Mouse (Mus musculus) hindbrain, embryonic 10.5 days (tissue): ENCODE measurements around the gene Gpr26. TPM values are rescaled to one million over a fixed set of nuclear protein-coding genes. Genes with fewer than 3 reads are reported as not detected.
A peak's percentile ranks its signal among the peaks of the same experiment; 100 is the strongest.

ENCODE experiments used
- DNase-seq: peaks from one replicate; pipeline ENCODE4 v3.0.0-alpha.2; 2017; ENCODE audit warnings: low spot score
- H3K27ac ChIP-seq: fragments of 300-500 bp; sonication (generic); 2 replicates; pipeline ENCODE4 v1.5.1; 2016; ENCODE audit warnings: mild to moderate bottlenecking, moderate library complexity
- H3K27me3 ChIP-seq: fragments of 300-500 bp; sonication (generic); 2 replicates; pipeline ENCODE4 v1.6.1; 2016; ENCODE audit warnings: mild to moderate bottlenecking; ENCODE audit not compliant: poor library complexity, insufficient read depth, severe bottlenecking
- H3K36me3 ChIP-seq: fragments of 300-500 bp; sonication (generic); 2 replicates; pipeline ENCODE4 v1.6.1; 2016; ENCODE audit warnings: mild to moderate bottlenecking, moderate library complexity
- H3K4me1 ChIP-seq: fragments of 300-500 bp; sonication (generic); replicated peaks from 2 replicates; pipeline ENCODE4 v1.6.1; 2016; ENCODE audit warnings: mild to moderate bottlenecking
- H3K4me3 ChIP-seq: fragments of 300-500 bp; sonication (generic); 2 replicates; pipeline ENCODE4 v1.5.1; 2016; ENCODE audit warnings: mild to moderate bottlenecking, moderate library complexity
- H3K9me3 ChIP-seq: fragments of 300-500 bp; sonication (generic); 2 replicates; pipeline ENCODE4 v1.6.1; 2016; ENCODE audit warnings: mild to moderate bottlenecking, moderate library complexity
- WGBS: fragments of 180-500 bp; shearing (Covaris S2); methylation state at CpG from one replicate; pipeline ENCODE4 v1.1.7; 2016; 5-methylcytosine and 5-hydroxymethylcytosine counted together
- polyA plus RNA-seq: library from polyadenylated mRNA; unstranded; fragments of >200 nt; fragmentation: Nextera tagmentation; extraction: Ambion mirVana; gene quantifications from 2 replicates; pipeline ENCODE4 v1.2.1, GENCODE M21; 2016

The Gpr26 gene
- polyA plus RNA-seq, 1 experiment from 2014 or later: 0.07 TPM

GRCm38 (mm10) chr7:131989056-131989455 lies 22.8 kb downstream of the Gpr26 start:
- no peak for DNase-seq
- Histone ChIP-seq H3K9me3 (no peaks in the 10 kb centered on the region), H3K27me3 (no peaks in the 10 kb centered on the region), H3K4me3 (no peak overlapping the region), H3K36me3 (no peaks in the 10 kb centered on the region), H3K27ac (no peak overlapping the region), H3K4me1 (peaks cover 7% of the 10 kb centered on the region; the same call in 1 of the 2 replicates)
- WGBS: 38% methylated on average over 6 of the region's 6 CpGs

- H3K4me3 ChIP-seq: no peak overlapping the region
- 60% methylated on average over 1 of the region's 1 CpGs for WGBS
- H3K27me3 ChIP-seq: no peaks in the 10 kb centered on the region
- peaks cover 4% of the 10 kb centered on the region; the same call in 1 of the 2 replicates for H3K9me3 ChIP-seq
- DNase-seq: no peak
- H3K27ac ChIP-seq: no peak overlapping the region
- H3K4me1 ChIP-seq: peaks cover 7% of the 10 kb centered on the region; the same call in 1 of the 2 replicates
- no peaks in the 10 kb centered on the region for H3K36me3 ChIP-seq
Observed at GRCm38 (mm10) chr7:131992226-131992625, 26.0 kb downstream of the Gpr26 start.

- 65% methylated on average over 3 of the region's 3 CpGs for WGBS
- Histone ChIP-seq H3K4me3 (no peak overlapping the region), H3K27me3 (no peaks in the 10 kb centered on the region), H3K27ac (no peak overlapping the region), H3K4me1 (peaks cover 7% of the 10 kb centered on the region; the same call in 1 of the 2 replicates), H3K9me3 (peaks cover 4% of the 10 kb centered on the region; the same call in 1 of the 2 replicates), H3K36me3 (no peaks in the 10 kb centered on the region)
- DNase-seq: no peak
Observed at GRCm38 (mm10) chr7:131992873-131993272, 26.6 kb downstream of the Gpr26 start.

DNA sequence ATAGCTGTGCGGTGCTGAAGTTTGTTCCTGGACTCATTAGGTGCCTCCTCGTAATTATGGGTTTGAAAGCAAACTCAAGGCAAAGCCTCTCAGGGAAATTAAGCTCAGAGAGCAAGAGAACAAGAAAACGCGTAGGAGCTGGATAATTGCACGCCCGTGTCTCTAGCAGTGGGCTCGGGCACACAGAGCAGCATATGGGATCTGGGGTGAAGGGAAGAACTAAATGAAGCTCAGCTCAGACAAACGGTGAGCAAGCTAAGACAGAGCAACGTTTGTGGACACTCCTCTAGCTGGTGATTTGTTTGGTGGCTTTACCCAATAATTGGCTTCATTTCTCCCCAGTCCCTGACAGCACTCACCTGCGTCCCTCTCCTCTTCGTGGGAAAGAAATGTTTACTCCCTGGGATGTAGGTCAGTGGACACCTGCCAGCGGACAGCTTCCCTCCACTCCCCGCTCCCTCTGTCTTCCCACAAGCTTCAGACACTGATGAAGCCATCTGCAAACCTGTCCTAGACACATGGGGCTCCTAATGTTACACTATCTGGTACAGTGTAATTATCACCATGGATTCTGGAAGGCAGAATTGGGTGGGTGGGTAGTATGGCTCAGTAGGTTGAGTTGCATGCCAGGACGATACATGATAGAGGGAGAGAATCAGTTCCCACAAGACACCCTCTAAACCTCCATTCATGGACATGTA lies 39.9 kb downstream of the Gpr26 start:
- Histone ChIP-seq H3K27ac (no peak overlapping the region), H3K9me3 (no peaks in the 10 kb centered on the region), H3K4me3 (no peak overlapping the region), H3K36me3 (no peaks in the 10 kb centered on the region), H3K4me1 (no peaks in the 10 kb centered on the region), H3K27me3 (no peaks in the 10 kb centered on the region)
- no peak for DNase-seq
- WGBS: 85% methylated on average over 14 of the region's 14 CpGs

DNA sequence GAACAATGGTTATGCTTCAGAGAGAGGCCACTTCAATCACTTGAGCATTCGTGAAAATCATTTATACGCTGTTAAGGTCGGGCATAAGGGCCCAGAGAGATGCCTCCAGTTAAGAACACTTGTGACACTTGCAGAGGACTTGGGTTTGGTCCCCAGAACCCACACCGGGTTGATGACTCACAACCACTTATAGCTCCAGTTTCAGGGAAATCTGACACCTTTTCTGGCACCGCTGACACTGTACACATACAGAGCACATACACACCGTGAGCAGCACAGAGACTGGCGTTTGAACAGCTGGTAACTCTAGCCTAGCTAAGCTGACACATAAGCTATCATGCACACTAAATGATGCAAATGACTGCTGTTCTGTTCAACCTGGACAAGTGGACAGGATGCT lies 42.7 kb downstream of the Gpr26 start:
- Histone ChIP-seq H3K27ac (no peak overlapping the region), H3K4me1 (peaks cover 18% of the 10 kb centered on the region), H3K4me3 (no peak overlapping the region), H3K27me3 (no peaks in the 10 kb centered on the region), H3K9me3 (no peaks in the 10 kb centered on the region), H3K36me3 (no peaks in the 10 kb centered on the region)
- DNase-seq: no peak
- WGBS: 86% methylated on average over 7 of the region's 7 CpGs

DNA sequence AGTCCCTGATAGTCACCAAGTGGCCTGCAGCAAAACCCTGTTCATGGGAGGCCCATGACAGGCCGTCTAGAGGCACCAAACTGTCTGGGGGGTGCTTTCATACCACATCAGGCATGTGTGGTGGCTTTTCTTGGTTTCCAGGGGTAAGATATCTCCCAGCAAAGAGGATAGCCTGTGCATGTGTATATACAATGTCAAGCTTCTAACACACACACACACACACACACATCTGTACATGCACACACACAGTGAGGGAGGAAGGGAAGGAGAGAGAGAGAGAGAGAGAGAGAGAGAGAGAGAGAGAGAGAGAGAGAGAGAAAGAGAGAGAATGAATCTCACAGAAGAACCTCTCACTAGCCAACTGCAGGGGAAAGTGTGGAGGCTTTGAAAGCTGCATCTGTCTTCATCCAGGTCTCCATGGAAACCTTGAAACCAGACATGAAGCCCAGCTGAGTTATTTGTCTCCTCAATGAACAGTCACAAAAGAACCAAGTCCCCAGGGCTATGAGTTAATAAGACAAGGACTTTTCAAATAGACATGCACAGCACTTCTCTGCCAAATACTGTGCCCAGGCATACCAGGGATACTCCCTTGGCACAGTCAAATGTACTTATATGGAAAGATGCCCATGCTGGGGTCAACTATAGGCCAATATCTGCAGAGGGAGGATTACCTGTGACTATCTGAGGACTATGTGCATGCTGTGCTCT lies 46.9 kb downstream of the Gpr26 start:
- Histone ChIP-seq H3K27me3 (no peaks in the 10 kb centered on the region), H3K9me3 (no peaks in the 10 kb centered on the region), H3K27ac (peak overlapping the region; percentile 45; the same call in 1 of the 2 replicates), H3K4me3 (no peak overlapping the region), H3K4me1 (peaks cover 32% of the 10 kb centered on the region), H3K36me3 (no peaks in the 10 kb centered on the region)
- no peak for DNase-seq
- 39% methylated on average over 1 of the region's 1 CpGs for WGBS

- no peaks in the 10 kb centered on the region for H3K27me3 ChIP-seq
- H3K4me3 ChIP-seq: no peak overlapping the region
- no peaks in the 10 kb centered on the region for H3K9me3 ChIP-seq
- WGBS: 83% methylated on average over 5 of the region's 5 CpGs
- peaks cover 32% of the 10 kb centered on the region for H3K4me1 ChIP-seq
- no peak overlapping the region for H3K27ac ChIP-seq
- DNase-seq: no peak
- H3K36me3 ChIP-seq: no peaks in the 10 kb centered on the region
Observed at GRCm38 (mm10) chr7:132013970-132014369, 47.7 kb downstream of the Gpr26 start.

DNA sequence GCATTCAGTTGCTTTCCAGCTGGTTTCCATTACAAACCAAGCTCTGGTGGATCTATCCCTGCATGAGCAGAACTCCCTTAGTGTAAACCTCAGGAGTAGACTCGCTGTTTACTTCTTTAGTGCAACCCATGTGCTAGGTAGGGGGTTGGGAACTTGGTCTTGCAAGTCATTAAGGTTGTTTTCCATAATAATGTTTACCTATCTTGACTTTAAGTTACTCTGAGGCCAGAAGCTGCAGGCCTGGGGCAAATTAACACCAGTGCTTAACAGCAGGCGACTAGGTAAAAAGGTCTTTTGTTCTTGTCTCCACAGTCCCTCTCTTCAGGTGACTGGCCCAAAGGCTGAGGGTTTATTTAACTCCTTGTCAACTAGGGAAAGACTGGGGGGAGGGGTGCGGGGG lies 48.9 kb downstream of the Gpr26 start:
- DNase-seq: peak; percentile 18
- WGBS: 10% methylated on average over 3 of the region's 3 CpGs
- no peaks in the 10 kb centered on the region for H3K36me3 ChIP-seq

GRCm38 (mm10) chr7:132015933-132016332 lies 49.7 kb downstream of the Gpr26 start:
- no peaks in the 10 kb centered on the region for H3K9me3 ChIP-seq
- no peak for DNase-seq
- WGBS: 76% methylated on average over 3 of the region's 3 CpGs
- H3K27ac ChIP-seq: no peak overlapping the region
- H3K36me3 ChIP-seq: no peaks in the 10 kb centered on the region
- H3K4me1 ChIP-seq: peaks cover 32% of the 10 kb centered on the region
- H3K4me3 ChIP-seq: no peak overlapping the region
- H3K27me3 ChIP-seq: no peaks in the 10 kb centered on the region

More for the DNA sequence above, 48.9 kb downstream of the Gpr26 start:
- H3K9me3 ChIP-seq: no peaks in the 10 kb centered on the region
- H3K27me3 ChIP-seq: no peaks in the 10 kb centered on the region
- peaks cover 32% of the 10 kb centered on the region for H3K4me1 ChIP-seq
- no peak overlapping the region for H3K4me3 ChIP-seq
- H3K27ac ChIP-seq: no peak overlapping the region

- no peak for DNase-seq
Observed at GRCm38 (mm10) chr7:132025591-132025990, 59.3 kb downstream of the Gpr26 start.

DNA sequence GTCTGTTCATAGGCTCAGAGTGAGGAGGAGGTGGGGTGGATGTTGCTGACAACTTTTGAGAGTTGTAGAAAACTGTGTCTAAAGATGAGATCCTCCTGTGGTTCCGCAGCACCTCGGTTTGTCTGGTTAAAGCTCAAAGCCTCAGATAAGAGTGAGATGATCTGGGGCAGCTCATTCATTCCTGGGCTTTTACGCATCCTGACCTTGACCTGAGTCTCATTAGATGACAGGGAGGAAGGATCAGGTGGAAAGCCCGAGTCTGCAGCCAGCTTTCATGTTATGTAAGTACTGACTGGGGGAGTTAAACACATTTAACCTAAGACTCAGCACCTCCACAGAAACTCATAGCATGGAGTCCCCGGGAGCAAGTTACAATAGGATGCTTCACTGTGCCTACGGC lies 60.4 kb downstream of the Gpr26 start:
- H3K36me3 ChIP-seq: no peaks in the 10 kb centered on the region
- 79% methylated on average over 6 of the region's 6 CpGs for WGBS
- H3K4me3 ChIP-seq: no peak overlapping the region
- H3K27ac ChIP-seq: no peak overlapping the region
- 0 out of 2 replicates have a peak, but pooled peaks cover 13% of the 10 kb centered on the region for H3K27me3 ChIP-seq
- H3K4me1 ChIP-seq: 0 out of 2 replicates have a peak, but pooled peaks cover 8% of the 10 kb centered on the region
- H3K9me3 ChIP-seq: no peaks in the 10 kb centered on the region
- no peak for DNase-seq

More at GRCm38 (mm10) chr7:132025591-132025990, 59.3 kb downstream of the Gpr26 start:
- Histone ChIP-seq H3K9me3 (no peaks in the 10 kb centered on the region), H3K4me1 (0 out of 2 replicates have a peak, but pooled peaks cover 7% of the 10 kb centered on the region), H3K36me3 (no peaks in the 10 kb centered on the region), H3K4me3 (no peak overlapping the region), H3K27me3 (0 out of 2 replicates have a peak, but pooled peaks cover 11% of the 10 kb centered on the region), H3K27ac (no peak overlapping the region)
- 66% methylated on average over 6 of the region's 6 CpGs for WGBS

GRCm38 (mm10) chr7:132031940-132032531 lies 65.8 kb downstream of the Gpr26 start:
- Histone ChIP-seq H3K27me3 (peaks cover 18% of the 10 kb centered on the region; the same call in 1 of the 2 replicates), H3K27ac (no peak overlapping the region), H3K4me3 (no peak overlapping the region), H3K36me3 (no peaks in the 10 kb centered on the region), H3K4me1 (peaks cover 17% of the 10 kb centered on the region), H3K9me3 (no peaks in the 10 kb centered on the region)
- no peak for DNase-seq
- 65% methylated on average over 6 of the region's 6 CpGs for WGBS
